Mouse (Mus musculus): Measurements from ENCODE around the gene Zswim4. TPM values are rescaled to one million over a fixed set of nuclear protein-coding genes. Genes with fewer than 3 reads are reported as not detected.

The Zswim4 gene
- polyA plus RNA-seq, 1 experiment from 2014 or later = 35.6 TPM

DNA sequence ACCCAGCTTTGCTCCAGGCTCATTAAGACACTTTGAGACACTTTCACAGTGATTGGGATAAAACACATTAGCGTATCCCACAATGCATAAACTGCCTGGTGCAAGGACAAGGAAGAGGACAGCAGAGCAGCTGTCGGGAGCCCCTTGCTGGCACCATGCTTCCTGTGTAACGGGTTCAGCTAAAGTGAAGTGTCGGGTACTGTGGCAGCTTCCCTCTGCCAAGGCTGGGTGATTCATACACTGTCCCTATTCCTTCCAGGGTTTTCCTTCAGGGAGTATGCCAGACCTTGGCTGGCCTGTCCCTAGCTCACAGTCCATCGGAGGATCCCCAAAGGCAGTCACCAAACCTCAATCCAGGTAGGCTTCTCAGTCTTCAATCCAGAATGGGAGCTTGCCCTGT, 66.8 kb downstream of the Zswim4 start:
- H3K4me2 ChIP-seq (ENCODE audit: low read length) = no peak overlapping the region
- no peak overlapping the region for H3K27ac ChIP-seq (replicated peaks; ENCODE audit: low read depth, low read length)
- ATAC-seq (ENCODE audit: low FRiP score, low TSS enrichment) = no peak
- no peak overlapping the region for H3K9ac ChIP-seq (replicated peaks; ENCODE audit: low read length)
- no peaks in the 10 kb centered on the region for H3K27me3 ChIP-seq (ENCODE audit: control insufficient read depth, insufficient read depth, low read length)
- no peaks in the 10 kb centered on the region for H3K4me1 ChIP-seq (ENCODE audit: control insufficient read depth, insufficient read depth, low read length)
- no peak for DNase-seq
- peaks cover 47% of the 10 kb centered on the region for H3K36me3 ChIP-seq (ENCODE audit: control insufficient read depth, insufficient read depth, low read length)
- no peaks in the 10 kb centered on the region for H3K9me3 ChIP-seq (ENCODE audit: control insufficient read depth, low read length)
- H3K4me3 ChIP-seq (replicated peaks; ENCODE audit: low read depth, low read length) = no peak overlapping the region
- WGBS = 91% methylated on average over 5 of the region's 5 CpGs

DNA sequence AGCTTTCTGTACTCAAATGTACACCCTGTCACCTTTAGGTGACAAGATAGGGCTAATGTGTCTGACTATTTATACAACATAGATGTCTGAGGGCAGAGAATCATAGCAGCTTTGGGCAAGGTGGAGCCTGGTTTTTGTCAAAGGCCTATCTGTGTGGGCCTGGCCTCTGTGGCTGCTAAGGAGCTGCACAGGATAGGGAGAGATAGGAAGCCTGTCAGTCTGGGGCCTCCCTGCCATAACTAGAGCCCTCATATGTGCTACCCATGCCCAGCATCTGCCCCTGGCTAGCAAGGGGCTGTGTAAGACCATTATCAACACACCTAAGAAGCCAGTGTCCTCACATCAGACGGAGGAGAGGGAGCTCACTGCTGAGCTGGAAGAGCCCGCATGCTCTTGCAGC, 69.2 kb downstream of the Zswim4 start:
- H3K9ac ChIP-seq (replicated peaks; ENCODE audit: low read length) = no peak overlapping the region
- peaks cover 23% of the 10 kb centered on the region for H3K36me3 ChIP-seq (ENCODE audit: control insufficient read depth, insufficient read depth, low read length)
- DNase-seq = no peak
- no peaks in the 10 kb centered on the region for H3K9me3 ChIP-seq (ENCODE audit: control insufficient read depth, low read length)
- 84% methylated on average over 2 of the region's 2 CpGs for WGBS
- H3K27ac ChIP-seq (replicated peaks; ENCODE audit: low read depth, low read length) = no peak overlapping the region
- no peaks in the 10 kb centered on the region for H3K4me1 ChIP-seq (ENCODE audit: control insufficient read depth, insufficient read depth, low read length)
- H3K4me2 ChIP-seq (ENCODE audit: low read length) = no peak overlapping the region
- ATAC-seq (ENCODE audit: low FRiP score, low TSS enrichment) = no peak
- H3K27me3 ChIP-seq (ENCODE audit: control insufficient read depth, insufficient read depth, low read length) = no peaks in the 10 kb centered on the region
- no peak overlapping the region for H3K4me3 ChIP-seq (replicated peaks; ENCODE audit: low read depth, low read length)

MicroRNA genes within 50 kb of the gene (microRNA counts, 519-probe panel; counts per million panel counts)
- microRNA mmu-miR-181c (4,770 counts per million, percentile 42 among the panel's probes with 10 or more counts), microRNA mmu-miR-23a (4,623 counts per million, percentile 37 among the panel's probes with 10 or more counts), microRNA mmu-miR-27a (5,413 counts per million, percentile 60 among the panel's probes with 10 or more counts)

Small RNA genes within 50 kb of the gene (microRNA-seq; reads per million reads assigned to microRNA genes)
- gene Mir181c (17,833 reads per million, percentile 98 among the genes with 10 or more reads in this experiment), gene Mir181d (10,673 reads per million, percentile 96 among the genes with 10 or more reads in this experiment), gene Mir23a (4,895 reads per million, percentile 91 among the genes with 10 or more reads in this experiment), gene Mir24-2 (not detected), gene Mir27a (74.1 reads per million, percentile 52 among the genes with 10 or more reads in this experiment), gene Mir3074-2 (not detected)

Other genes with a start within 250 kb of the Zswim4 start
- 10.5 and 14.2 TPM in 2 replicates for gene Samd1, start 239.4 kb downstream of the Zswim4 start, polyA plus RNA-seq (2014; fragmentation: Nextera tagmentation; extraction: Ambion mirVana)
- gene 1700067K01Rik, start 235.6 kb downstream of the Zswim4 start, polyA plus RNA-seq (2014; fragmentation: Nextera tagmentation; extraction: Ambion mirVana) = 0.53 and 0.89 TPM in 2 replicates
- gene 2210011C24Rik, start 224.9 kb downstream of the Zswim4 start, polyA plus RNA-seq (2014; fragmentation: Nextera tagmentation; extraction: Ambion mirVana) = 0.94 TPM in 1 of 2 replicates, not detected in the other
- gene Palm3, start 215.6 kb downstream of the Zswim4 start, polyA plus RNA-seq (2014; fragmentation: Nextera tagmentation; extraction: Ambion mirVana) = 0.65 and 0.87 TPM in 2 replicates
- 0.16 and 0.33 TPM in 2 replicates for gene Il27ra, start 194.5 kb downstream of the Zswim4 start, polyA plus RNA-seq (2014; fragmentation: Nextera tagmentation; extraction: Ambion mirVana)
- gene Rln3, start 192.1 kb downstream of the Zswim4 start, polyA plus RNA-seq (2014; fragmentation: Nextera tagmentation; extraction: Ambion mirVana) = 1.2 TPM in 1 of 2 replicates, not detected in the other
- gene Gm10643, start 171.9 kb downstream of the Zswim4 start, polyA plus RNA-seq (2014; fragmentation: Nextera tagmentation; extraction: Ambion mirVana) = 1.5 and 2.4 TPM in 2 replicates
- 11.2 and 12.2 TPM in 2 replicates for gene Rfx1, start 170.2 kb downstream of the Zswim4 start, polyA plus RNA-seq (2014; fragmentation: Nextera tagmentation; extraction: Ambion mirVana)
- 19.9 and 26.0 TPM in 2 replicates for gene Dcaf15, start 132.3 kb downstream of the Zswim4 start, polyA plus RNA-seq (2014; fragmentation: Nextera tagmentation; extraction: Ambion mirVana)
- 0.63 and 0.68 TPM in 2 replicates for gene Podnl1, start 111.1 kb downstream of the Zswim4 start, polyA plus RNA-seq (2014; fragmentation: Nextera tagmentation; extraction: Ambion mirVana)
- gene Cc2d1a, start 89.1 kb downstream of the Zswim4 start, polyA plus RNA-seq (2014; fragmentation: Nextera tagmentation; extraction: Ambion mirVana) = 28.9 and 33.1 TPM in 2 replicates
- 1.8 and 1.9 TPM in 2 replicates for gene 4930432K21Rik, start 89.0 kb downstream of the Zswim4 start, polyA plus RNA-seq (2014; fragmentation: Nextera tagmentation; extraction: Ambion mirVana)
- gene Nanos3, start 51.8 kb downstream of the Zswim4 start, polyA plus RNA-seq (2014; fragmentation: Nextera tagmentation; extraction: Ambion mirVana) = 9.4 and 11.7 TPM in 2 replicates
- gene D8Ertd738e, start 12.7 kb upstream of the Zswim4 start, polyA plus RNA-seq (2014; fragmentation: Nextera tagmentation; extraction: Ambion mirVana) = 261 and 282 TPM in 2 replicates
- 39.9 and 40.2 TPM in 2 replicates for gene Mri1, start 20.3 kb upstream of the Zswim4 start, polyA plus RNA-seq (2014; fragmentation: Nextera tagmentation; extraction: Ambion mirVana)
- gene Ccdc130, start 33.3 kb upstream of the Zswim4 start, polyA plus RNA-seq (2014; fragmentation: Nextera tagmentation; extraction: Ambion mirVana) = 25.5 and 26.2 TPM in 2 replicates
- 13.8 and 16.1 TPM in 2 replicates for gene Cacna1a, start 151.4 kb upstream of the Zswim4 start, polyA plus RNA-seq (2014; fragmentation: Nextera tagmentation; extraction: Ambion mirVana)